Mouse (Mus musculus): ENCODE data around the gene 1700028P14Rik.

GRCm38 (mm10) chr19:23614268-23614667 is 38.3 kb downstream of the 1700028P14Rik start:
- no peak for TF ChIP-seq SIN3A (IDR thresholded peaks at IDR 0.05; ENCODE audit: low read length)
- TF ChIP-seq ELF1 (IDR thresholded peaks at IDR 0.05; ENCODE audit: low read depth, low read length) = no peak
- no peak for TF ChIP-seq MAX (IDR thresholded peaks at IDR 0.05; ENCODE audit: low read length)
- TF ChIP-seq UBTF (IDR thresholded peaks at IDR 0.05; ENCODE audit: borderline replicate concordance, insufficient read depth, low read depth, low read length) = no peak
- no peak for TF ChIP-seq EP300 (IDR thresholded peaks at IDR 0.05; ENCODE audit: low read depth in 1 of 2, low read length in 2 of 2)
- TF ChIP-seq GATA1 (IDR thresholded peaks at IDR 0.05; ENCODE audit: low read depth, low read length) = no peak
- TF ChIP-seq ZKSCAN1 (IDR thresholded peaks at IDR 0.05; ENCODE audit: low read depth, low read length) = no peak
- no peak for TF ChIP-seq CTCF (IDR thresholded peaks at IDR 0.05 in 2 of 3, conservative IDR thresholded peaks at IDR 0.05 in 1 of 3; ENCODE audit: control insufficient read depth in 1 of 3, insufficient read depth in 1 of 3, low read depth in 2 of 3, low read length in 3 of 3, poor library complexity in 1 of 3, severe bottlenecking in 1 of 3)
- no peak for TF ChIP-seq USF1 (IDR thresholded peaks at IDR 0.05; ENCODE audit: low read depth, low read length)
- no peak for TF ChIP-seq POLR2A (IDR thresholded peaks at IDR 0.05; ENCODE audit: control insufficient read depth in 1 of 2, insufficient read depth in 1 of 2, low read depth in 1 of 2, low read length in 2 of 2, poor library complexity in 1 of 2)
- TF ChIP-seq ZC3H11A (IDR thresholded peaks at IDR 0.05; ENCODE audit: low read depth, low read length) = no peak
- TF ChIP-seq E2F4 (IDR thresholded peaks at IDR 0.05; ENCODE audit: borderline replicate concordance, low read depth, low read length) = no peak
- no peak for TF ChIP-seq TCF12 (IDR thresholded peaks at IDR 0.05; ENCODE audit: low read depth, low read length)
- no peak for TF ChIP-seq POLR2AphosphoS2 (IDR thresholded peaks at IDR 0.05; ENCODE audit: low read length)

All from MEL (cell line).